ENCODE assay signal across 8 mouse cellular contexts in the genomic region with DNA sequence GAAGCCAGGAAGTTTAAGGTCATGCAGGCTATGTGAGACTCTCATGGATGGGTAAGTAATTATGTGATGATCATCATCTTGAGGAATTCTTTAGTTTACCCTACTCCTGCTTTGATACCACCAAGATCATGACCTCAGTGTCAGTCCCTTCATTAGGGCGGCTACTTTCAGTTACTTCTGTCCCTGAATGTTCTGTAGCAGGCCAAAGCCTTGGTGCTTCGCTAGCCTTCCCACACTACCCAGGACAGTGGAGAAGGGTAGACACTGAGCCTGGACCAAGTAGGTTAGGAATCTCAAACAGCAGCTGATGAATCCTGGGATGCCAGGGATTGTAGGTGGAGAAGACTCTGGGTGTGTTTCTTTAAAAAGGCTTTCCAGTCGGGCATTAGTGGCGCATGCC. TPM values are rescaled to one million over a fixed set of nuclear protein-coding genes. Genes with fewer than 3 reads are reported as not detected.
DNase-seq lines count a peak whose midpoint lies in the region; ATAC-seq and TF ChIP-seq lines count a peak whose summit lies in the region.

No protein-coding gene starts in this region.

- no peak for DNase-seq in gastrocnemius, adult 2 months
- DNase-seq in gastrocnemius, postnatal 36 days = no peak
- DNase-seq in liver, embryonic 11.5 days (ENCODE audit: low spot score) = no peak
- no peak for DNase-seq in liver
- no peak for DNase-seq in intestine, embryonic 14.5 days (ENCODE audit: low spot score)
- no peak for DNase-seq in gastrocnemius, postnatal 10 days
- DNase-seq in frontal cortex, adult 2 months (ENCODE audit: extremely low spot score in 1 of 2, low spot score in 1 of 2) = no peak

- H3K9me3 ChIP-seq in liver, embryonic 11.5 days (ENCODE audit: control insufficient read depth, low read length) = no peaks in the 10 kb centered on the region
- H3K9me3 ChIP-seq in intestine, embryonic 14.5 days (ENCODE audit: control insufficient read depth, low read length) = no peaks in the 10 kb centered on the region
- H3K9me3 ChIP-seq in neural tube, embryonic 13.5 days = no peaks in the 10 kb centered on the region

- peak overlapping the region; percentile 95 for H3K4me3 ChIP-seq in gastrocnemius, adult 2 months
- peak overlapping the region; percentile 66 for H3K4me3 ChIP-seq in liver, embryonic 11.5 days (ENCODE audit: low read depth, low read length)
- peak overlapping the region; percentile 70; the same call in 1 of the 2 replicates for H3K4me3 ChIP-seq in intestine, embryonic 14.5 days (ENCODE audit: low read depth, low read length)
- peak overlapping the region; percentile 63; the same call in 1 of the 2 replicates for H3K4me3 ChIP-seq in neural tube, embryonic 13.5 days

- peak overlapping the region; percentile 100 for H3K27ac ChIP-seq in gastrocnemius, adult 2 months
- no peak overlapping the region for H3K27ac ChIP-seq in liver, embryonic 11.5 days (ENCODE audit: low read depth, low read length)
- H3K27ac ChIP-seq in intestine, embryonic 14.5 days (ENCODE audit: low read depth) = no peak overlapping the region
- no peak overlapping the region for H3K27ac ChIP-seq in neural tube, embryonic 13.5 days (replicated peaks)

- peaks cover 29% of the 10 kb centered on the region for H3K36me3 ChIP-seq in liver, embryonic 11.5 days (ENCODE audit: control insufficient read depth, insufficient read depth, low read length)
- H3K36me3 ChIP-seq in intestine, embryonic 14.5 days (ENCODE audit: control insufficient read depth, insufficient read depth, low read length) = peaks cover 53% of the 10 kb centered on the region
- peaks cover 50% of the 10 kb centered on the region for H3K36me3 ChIP-seq in neural tube, embryonic 13.5 days

- H3K27me3 ChIP-seq in liver, embryonic 11.5 days (replicated peaks; ENCODE audit: control insufficient read depth, insufficient read depth, low read length) = no peaks in the 10 kb centered on the region
- H3K27me3 ChIP-seq in intestine, embryonic 14.5 days (replicated peaks; ENCODE audit: control insufficient read depth, insufficient read depth, low read length) = no peaks in the 10 kb centered on the region
- H3K27me3 ChIP-seq in neural tube, embryonic 13.5 days = no peaks in the 10 kb centered on the region

- TF ChIP-seq CTCF in gastrocnemius, adult 2 months (IDR thresholded peaks at IDR 0.05) = no peak

- H3K9ac ChIP-seq in liver, embryonic 11.5 days (ENCODE audit: low read depth, low read length) = peak overlapping the region; percentile 71; the same call in 1 of the 2 replicates
- H3K9ac ChIP-seq in intestine, embryonic 14.5 days (ENCODE audit: low read length) = no peak overlapping the region
- H3K9ac ChIP-seq in neural tube, embryonic 13.5 days = no peak overlapping the region

- H3K4me1 ChIP-seq in liver, embryonic 11.5 days (replicated peaks; ENCODE audit: control insufficient read depth, insufficient read depth, low read length) = peaks cover 32% of the 10 kb centered on the region
- H3K4me1 ChIP-seq in intestine, embryonic 14.5 days (replicated peaks; ENCODE audit: control insufficient read depth, insufficient read depth, low read length) = peaks cover 26% of the 10 kb centered on the region
- H3K4me1 ChIP-seq in neural tube, embryonic 13.5 days (replicated peaks) = peaks cover 46% of the 10 kb centered on the region

- 90% methylated on average over 4 of the region's 4 CpGs for WGBS in liver, embryonic 11.5 days
- 87% methylated on average over 4 of the region's 4 CpGs for WGBS in intestine, embryonic 14.5 days
- WGBS in neural tube, embryonic 13.5 days = 90% methylated on average over 4 of the region's 4 CpGs

- intact Hi-C loops in gastrocnemius, adult 2 months (cut with DNase I) = no loop called here
- intact Hi-C loops in gastrocnemius, postnatal 36 days (cut with DNase I) = no loop called here

- ATAC-seq in liver, embryonic 11.5 days (replicated peaks; ENCODE audit: low FRiP score) = no peak
- ATAC-seq in intestine, embryonic 14.5 days (replicated peaks; ENCODE audit: low FRiP score, low TSS enrichment, low read depth) = no peak
- ATAC-seq in neural tube, embryonic 13.5 days (ENCODE audit: low read depth) = no peak

- peak overlapping the region; percentile 85 for H3K4me2 ChIP-seq in liver, embryonic 11.5 days
- H3K4me2 ChIP-seq in intestine, embryonic 14.5 days (ENCODE audit: low read length) = peak overlapping the region; percentile 82; the same call in 1 of the 2 replicates
- H3K4me2 ChIP-seq in neural tube, embryonic 13.5 days = peak overlapping the region; percentile 92; the same call in 1 of the 2 replicates

RNA-seq across cellular contexts. Expression of gene Fkbp2, which starts 1.2 kb away (rescaled TPM):
- 10 to 100 TPM in 1 of 2 experiments, 1 to 10 TPM in 1; 7.9 to 11.2 TPM for total RNA-seq in gastrocnemius, adult 2 months (2021)
- total RNA-seq in gastrocnemius, postnatal 36 days (2021) = 10 to 100 TPM in 1 of 2 experiments, 1 to 10 TPM in 1; 7.5 to 11.6 TPM
- 111 and 124 TPM in 2 replicates for polyA plus RNA-seq in liver, embryonic 11.5 days (2014; fragmentation: Nextera tagmentation; extraction: Ambion mirVana)
- polyA plus RNA-seq in intestine, embryonic 14.5 days (2014; fragmentation: Nextera tagmentation; extraction: Ambion mirVana) = 96.9 and 103 TPM in 2 replicates
- 104 and 120 TPM in 2 replicates for polyA plus RNA-seq in neural tube, embryonic 13.5 days (2015; fragmentation: Nextera tagmentation; extraction: Ambion mirVana)
- total RNA-seq in gastrocnemius, postnatal 10 days (2021) = 10 to 100 TPM; 16.6 to 23.3 TPM
- 207 and 212 TPM in 2 replicates for polyA plus RNA-seq in frontal cortex, adult 2 months (2012; rRNA removed)

RNA-seq across cellular contexts. Expression of gene Plcb3, which starts 5.2 kb away (rescaled TPM):
- total RNA-seq in gastrocnemius, adult 2 months (2021) = 10 to 100 TPM in 1 of 2 experiments, 1 to 10 TPM in 1; 9.1 to 11.0 TPM
- total RNA-seq in gastrocnemius, postnatal 36 days (2021) = 10 to 100 TPM in 1 of 2 experiments, 1 to 10 TPM in 1; 8.1 to 10.7 TPM
- 20.6 and 23.4 TPM in 2 replicates for polyA plus RNA-seq in liver, embryonic 11.5 days (2014; fragmentation: Nextera tagmentation; extraction: Ambion mirVana)
- 123 and 138 TPM in 2 replicates for polyA plus RNA-seq in intestine, embryonic 14.5 days (2014; fragmentation: Nextera tagmentation; extraction: Ambion mirVana)
- polyA plus RNA-seq in neural tube, embryonic 13.5 days (2015; fragmentation: Nextera tagmentation; extraction: Ambion mirVana) = 23.8 and 27.3 TPM in 2 replicates
- 10 to 100 TPM; 12.1 to 17.3 TPM for total RNA-seq in gastrocnemius, postnatal 10 days (2021)
- polyA plus RNA-seq in frontal cortex, adult 2 months (2012; rRNA removed) = 19.6 and 21.8 TPM in 2 replicates

RNA-seq across cellular contexts. Expression of gene Vegfb, which starts 6.0 kb away (rescaled TPM):
- 100 to 1,000 TPM; 142 to 219 TPM for total RNA-seq in gastrocnemius, adult 2 months (2021)
- 100 to 1,000 TPM; 140 to 153 TPM for total RNA-seq in gastrocnemius, postnatal 36 days (2021)
- polyA plus RNA-seq in liver, embryonic 11.5 days (2014; fragmentation: Nextera tagmentation; extraction: Ambion mirVana) = 24.3 and 28.8 TPM in 2 replicates
- 38.7 and 50.5 TPM in 2 replicates for polyA plus RNA-seq in intestine, embryonic 14.5 days (2014; fragmentation: Nextera tagmentation; extraction: Ambion mirVana)
- 37.2 and 39.3 TPM in 2 replicates for polyA plus RNA-seq in neural tube, embryonic 13.5 days (2015; fragmentation: Nextera tagmentation; extraction: Ambion mirVana)
- total RNA-seq in gastrocnemius, postnatal 10 days (2021) = 10 to 100 TPM; 73.4 to 94.4 TPM
- 102 and 108 TPM in 2 replicates for polyA plus RNA-seq in frontal cortex, adult 2 months (2012; rRNA removed)

RNA-seq across cellular contexts. Expression of gene Ppp1r14b, which starts 6.7 kb away (rescaled TPM):
- 100 to 1,000 TPM; 121 to 127 TPM for total RNA-seq in gastrocnemius, adult 2 months (2021)
- total RNA-seq in gastrocnemius, postnatal 36 days (2021) = 100 to 1,000 TPM; 105 to 128 TPM
- 189 and 221 TPM in 2 replicates for polyA plus RNA-seq in liver, embryonic 11.5 days (2014; fragmentation: Nextera tagmentation; extraction: Ambion mirVana)
- 111 and 199 TPM in 2 replicates for polyA plus RNA-seq in intestine, embryonic 14.5 days (2014; fragmentation: Nextera tagmentation; extraction: Ambion mirVana)
- polyA plus RNA-seq in neural tube, embryonic 13.5 days (2015; fragmentation: Nextera tagmentation; extraction: Ambion mirVana) = 191 and 211 TPM in 2 replicates
- total RNA-seq in gastrocnemius, postnatal 10 days (2021) = 100 to 1,000 TPM; 261 to 293 TPM
- 56.4 and 59.8 TPM in 2 replicates for polyA plus RNA-seq in frontal cortex, adult 2 months (2012; rRNA removed)

RNA-seq across cellular contexts. Expression of gene Dnajc4, which starts 10.9 kb away (rescaled TPM):
- 10 to 100 TPM; 35.3 to 37.6 TPM for total RNA-seq in gastrocnemius, adult 2 months (2021)
- 10 to 100 TPM; 31.1 to 36.4 TPM for total RNA-seq in gastrocnemius, postnatal 36 days (2021)
- polyA plus RNA-seq in liver, embryonic 11.5 days (2014; fragmentation: Nextera tagmentation; extraction: Ambion mirVana) = 14.0 and 14.7 TPM in 2 replicates
- polyA plus RNA-seq in intestine, embryonic 14.5 days (2014; fragmentation: Nextera tagmentation; extraction: Ambion mirVana) = 23.3 and 25.2 TPM in 2 replicates
- 21.5 and 23.0 TPM in 2 replicates for polyA plus RNA-seq in neural tube, embryonic 13.5 days (2015; fragmentation: Nextera tagmentation; extraction: Ambion mirVana)
- total RNA-seq in gastrocnemius, postnatal 10 days (2021) = 10 to 100 TPM; 32.5 to 33.9 TPM
- 36.7 and 39.6 TPM in 2 replicates for polyA plus RNA-seq in frontal cortex, adult 2 months (2012; rRNA removed)
